Mouse (Mus musculus) lung, embryonic 15.5 days (tissue): ENCODE results near the gene Slc12a7. TPM values are rescaled to one million over a fixed set of nuclear protein-coding genes. Genes with fewer than 3 reads are reported as not detected.
A peak's percentile ranks its signal among the peaks of the same experiment; 100 is the strongest.

Source experiments
- ATAC-seq: fragments of 200-750 bp; cut with Nextera tagmentation; 2 replicates; pipeline ENCODE4 v1.8.0; 2017; ENCODE audit warnings: moderate number of reproducible peaks, borderline replicate concordance; ENCODE audit not compliant: low FRiP score, low TSS enrichment; ENCODE audit errors: extremely low read depth
- H3K27ac ChIP-seq: fragments of 300-500 bp; sonication (generic); 2 replicates; pipeline ENCODE4 v1.5.1; 2015; ENCODE audit warnings: moderate library complexity, mild to moderate bottlenecking, inconsistent platforms
- H3K27me3 ChIP-seq: fragments of 300-500 bp; sonication (generic); 2 replicates; pipeline ENCODE4 v1.6.1; 2015; ENCODE audit warnings: inconsistent platforms
- H3K36me3 ChIP-seq: fragments of 300-500 bp; sonication (generic); 2 replicates; pipeline ENCODE4 v1.6.1; 2015; ENCODE audit warnings: inconsistent platforms
- H3K4me1 ChIP-seq: fragments of 300-500 bp; sonication (generic); 2 replicates; pipeline ENCODE4 v1.6.1; 2015; ENCODE audit warnings: inconsistent platforms
- H3K4me2 ChIP-seq: fragments of 300-500 bp; sonication (generic); 2 replicates; pipeline ENCODE4 v1.6.1; 2015; ENCODE audit warnings: inconsistent platforms, mild to moderate bottlenecking, moderate library complexity
- H3K4me3 ChIP-seq: fragments of 300-500 bp; sonication (generic); 2 replicates; pipeline ENCODE4 v1.5.1; 2015; ENCODE audit warnings: mild to moderate bottlenecking, inconsistent platforms
- H3K9ac ChIP-seq: fragments of 300-500 bp; sonication (generic); 2 replicates; pipeline ENCODE4 v1.6.1; 2015; ENCODE audit warnings: inconsistent platforms
- H3K9me3 ChIP-seq: fragments of 300-500 bp; sonication (generic); 2 replicates; pipeline ENCODE4 v1.6.1; 2016; ENCODE audit warnings: inconsistent platforms
- WGBS: fragments of 180-500 bp; shearing (Covaris S2); methylation state at CpG from one replicate; pipeline ENCODE4 v1.1.7; 2015; 5-methylcytosine and 5-hydroxymethylcytosine counted together
- polyA plus RNA-seq: library from polyadenylated mRNA; unstranded; fragments of >200 nt; fragmentation: Nextera tagmentation; extraction: Ambion mirVana; gene quantifications from 2 replicates; pipeline ENCODE4 v1.2.1, GENCODE M21; 2015

Slc12a7 gene
- polyA plus RNA-seq, 1 experiment from 2014 or later = 16.7 TPM

DNA sequence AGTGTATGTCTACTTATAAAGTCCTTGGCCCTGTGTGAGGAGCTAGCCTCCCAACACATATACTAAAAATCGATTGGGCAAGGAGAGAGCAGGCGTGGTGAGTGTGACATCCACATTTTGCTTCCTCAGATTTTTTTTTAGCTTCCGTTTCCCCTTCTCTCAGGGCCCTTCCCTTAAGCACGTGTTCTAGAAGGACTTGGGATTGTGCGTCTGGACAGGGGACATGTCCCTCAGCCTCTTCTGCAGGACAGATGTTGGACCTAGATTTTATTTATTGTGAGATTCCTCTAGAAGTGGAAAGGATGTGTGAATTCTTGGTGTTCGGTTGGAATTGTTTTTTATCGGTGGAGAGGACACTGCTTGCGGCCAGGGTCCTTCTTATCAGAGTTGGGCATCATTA is 34.3 kb downstream of the Slc12a7 start:
- Histone ChIP-seq H3K27me3 (no peaks in the 10 kb centered on the region), H3K36me3 (no peaks in the 10 kb centered on the region), H3K9me3 (no peaks in the 10 kb centered on the region), H3K4me3 (no peak overlapping the region), H3K4me2 (no peak overlapping the region), H3K9ac (no peak overlapping the region), H3K27ac (no peak overlapping the region), H3K4me1 (peaks cover 34% of the 10 kb centered on the region)
- 64% methylated on average over 8 of the region's 8 CpGs for whole genome bisulfite sequencing
- no peak for ATAC-seq

DNA sequence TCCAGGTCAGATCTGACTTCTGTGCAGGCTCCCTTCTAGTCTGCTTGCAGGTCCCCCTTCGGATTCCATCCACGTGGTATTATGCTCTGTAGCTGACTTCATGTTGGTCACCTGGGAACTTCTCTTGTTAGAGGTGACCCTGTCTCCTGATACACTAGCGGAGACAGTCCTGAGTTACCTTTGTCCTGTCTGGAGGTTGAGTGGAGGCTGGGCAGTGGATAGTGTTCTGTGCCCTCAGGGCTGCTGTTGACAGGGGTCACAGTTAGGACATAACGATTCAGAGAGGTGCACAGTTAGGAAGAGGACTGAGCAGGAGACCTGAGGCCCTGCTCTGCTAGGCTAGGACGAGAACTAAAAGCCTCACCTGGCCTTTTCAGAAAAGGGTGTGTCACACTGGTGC is 34.9 kb downstream of the Slc12a7 start:
- H3K36me3 ChIP-seq = no peaks in the 10 kb centered on the region
- no peak overlapping the region for H3K4me3 ChIP-seq
- H3K4me1 ChIP-seq = peaks cover 38% of the 10 kb centered on the region
- H3K4me2 ChIP-seq = no peak overlapping the region
- no peak for ATAC-seq
- WGBS = 74% methylated on average over 5 of the region's 5 CpGs
- H3K27me3 ChIP-seq = no peaks in the 10 kb centered on the region
- H3K27ac ChIP-seq = no peak overlapping the region
- H3K9ac ChIP-seq = no peak overlapping the region
- no peaks in the 10 kb centered on the region for H3K9me3 ChIP-seq

DNA sequence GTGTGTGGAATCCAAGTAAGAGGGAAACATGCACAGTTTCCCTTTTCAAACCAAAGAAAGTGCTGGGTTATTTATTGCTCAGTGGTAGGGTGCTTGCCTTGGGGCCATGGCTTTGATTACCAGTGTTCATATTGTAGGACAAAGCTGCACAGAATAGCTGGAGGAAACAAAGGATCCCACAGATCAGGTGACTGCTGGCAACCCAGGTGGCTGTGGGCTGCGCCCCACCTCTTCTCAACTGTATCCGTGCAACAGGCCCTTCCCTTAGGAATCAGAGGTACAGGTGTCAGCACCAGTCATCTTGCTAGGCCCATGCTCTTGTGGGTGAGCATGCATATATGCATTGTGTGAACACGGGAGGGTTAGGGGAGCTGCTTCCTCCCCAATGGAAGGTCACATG is 35.4 kb downstream of the Slc12a7 start:
- no peaks in the 10 kb centered on the region for H3K27me3 ChIP-seq
- no peaks in the 10 kb centered on the region for H3K9me3 ChIP-seq
- ATAC-seq = no peak
- H3K36me3 ChIP-seq = no peaks in the 10 kb centered on the region
- H3K4me3 ChIP-seq = no peak overlapping the region
- no peak overlapping the region for H3K9ac ChIP-seq
- WGBS = 74% methylated on average over 3 of the region's 3 CpGs
- H3K4me2 ChIP-seq = no peak overlapping the region
- peaks cover 42% of the 10 kb centered on the region for H3K4me1 ChIP-seq
- H3K27ac ChIP-seq = no peak overlapping the region

DNA sequence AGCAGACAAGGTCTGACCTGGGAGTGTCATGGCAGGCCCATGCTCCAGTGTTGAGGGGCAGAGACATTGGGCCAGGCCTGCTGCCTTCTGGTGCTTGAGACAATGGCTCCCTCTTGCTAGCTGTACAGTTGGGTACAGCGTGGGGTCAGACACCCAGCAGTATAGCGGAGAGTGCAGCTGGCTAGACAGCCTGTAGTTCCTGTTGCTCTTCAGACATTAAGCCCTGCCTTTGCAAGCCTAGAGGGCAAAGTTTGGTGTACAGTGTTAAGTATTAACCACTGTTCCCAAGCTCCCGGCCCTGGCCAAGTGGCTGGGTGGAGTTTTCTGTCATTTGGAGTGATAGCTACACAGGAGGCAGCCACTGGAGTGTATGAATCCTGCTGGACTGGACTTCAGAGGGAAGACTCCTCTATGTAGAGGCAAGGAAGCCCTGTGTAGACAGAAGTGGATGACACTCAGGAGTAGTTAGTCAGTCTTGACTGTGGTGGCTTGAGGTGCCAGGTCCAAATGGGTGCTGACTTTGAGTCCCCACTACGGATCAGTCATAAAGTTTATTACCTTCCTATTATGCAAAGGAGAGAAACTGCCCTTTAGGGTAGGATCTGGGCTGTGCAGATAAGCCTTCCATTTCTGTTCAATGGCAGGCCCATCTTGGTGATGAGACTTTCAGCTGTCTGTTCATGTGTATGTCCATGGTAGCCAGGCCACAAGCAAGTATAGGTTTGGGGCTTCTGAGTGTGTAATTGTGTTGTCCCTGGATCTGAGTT is 37.2 kb downstream of the Slc12a7 start:
- Histone ChIP-seq H3K4me3 (no peak overlapping the region), H3K4me2 (no peak overlapping the region), H3K27ac (no peak overlapping the region), H3K9ac (no peak overlapping the region), H3K27me3 (no peaks in the 10 kb centered on the region), H3K9me3 (no peaks in the 10 kb centered on the region), H3K4me1 (peaks cover 42% of the 10 kb centered on the region), H3K36me3 (no peaks in the 10 kb centered on the region)
- 58% methylated on average over 4 of the region's 4 CpGs for WGBS
- no peak for ATAC-seq

DNA sequence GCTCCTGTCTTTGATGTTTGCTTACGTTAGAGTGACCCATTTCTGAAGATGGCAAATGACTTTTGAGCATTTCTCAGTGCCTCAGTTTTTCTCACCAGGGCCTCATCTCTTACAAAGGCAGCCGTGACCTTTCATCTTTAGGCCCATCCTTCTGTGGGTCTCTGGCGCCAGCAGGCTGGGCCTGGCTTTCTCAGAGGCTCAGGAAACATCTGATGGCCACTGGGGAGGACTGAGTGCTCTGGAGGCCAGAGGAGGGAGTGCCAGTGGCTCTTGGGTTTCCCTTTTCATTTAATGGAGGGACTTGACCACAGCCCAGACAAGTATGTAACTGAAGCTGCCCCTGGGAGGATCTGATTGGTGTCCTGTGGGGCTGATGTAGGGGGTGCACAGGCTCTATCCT is 38.2 kb downstream of the Slc12a7 start:
- Histone ChIP-seq H3K9me3 (no peaks in the 10 kb centered on the region), H3K4me1 (peaks cover 38% of the 10 kb centered on the region), H3K36me3 (no peaks in the 10 kb centered on the region), H3K9ac (no peak overlapping the region), H3K27me3 (no peaks in the 10 kb centered on the region), H3K4me2 (no peak overlapping the region), H3K27ac (no peak overlapping the region), H3K4me3 (no peak overlapping the region)
- 43% methylated on average over 3 of the region's 3 CpGs for WGBS
- no peak for ATAC-seq

DNA sequence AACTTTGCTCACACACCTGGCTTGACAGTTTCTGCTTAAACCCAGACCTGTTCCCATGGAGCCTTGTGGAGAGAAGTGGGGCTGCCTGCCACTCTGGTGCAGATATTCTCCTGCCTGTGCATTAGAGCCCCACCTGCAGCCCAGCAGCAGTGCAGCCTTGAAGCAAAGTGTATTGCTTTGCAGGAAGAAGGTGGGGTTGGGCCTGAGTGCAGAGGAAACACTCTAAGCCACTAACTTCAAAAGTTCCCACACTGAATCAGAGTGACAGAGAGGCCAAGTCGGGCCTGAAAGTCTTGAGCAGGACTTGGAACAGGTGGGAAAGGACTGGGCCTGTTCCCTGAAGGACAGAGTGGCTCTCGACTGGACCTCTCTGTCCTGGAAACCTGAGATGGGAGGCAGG is 39.8 kb downstream of the Slc12a7 start:
- 32% methylated on average over 2 of the region's 2 CpGs for WGBS
- Histone ChIP-seq H3K4me1 (peaks cover 38% of the 10 kb centered on the region), H3K27me3 (no peaks in the 10 kb centered on the region), H3K27ac (peak overlapping the region; percentile 71), H3K9me3 (no peaks in the 10 kb centered on the region), H3K36me3 (no peaks in the 10 kb centered on the region), H3K9ac (no peak overlapping the region), H3K4me3 (no peak overlapping the region), H3K4me2 (no peak overlapping the region)
- ATAC-seq = peak; percentile 61

DNA sequence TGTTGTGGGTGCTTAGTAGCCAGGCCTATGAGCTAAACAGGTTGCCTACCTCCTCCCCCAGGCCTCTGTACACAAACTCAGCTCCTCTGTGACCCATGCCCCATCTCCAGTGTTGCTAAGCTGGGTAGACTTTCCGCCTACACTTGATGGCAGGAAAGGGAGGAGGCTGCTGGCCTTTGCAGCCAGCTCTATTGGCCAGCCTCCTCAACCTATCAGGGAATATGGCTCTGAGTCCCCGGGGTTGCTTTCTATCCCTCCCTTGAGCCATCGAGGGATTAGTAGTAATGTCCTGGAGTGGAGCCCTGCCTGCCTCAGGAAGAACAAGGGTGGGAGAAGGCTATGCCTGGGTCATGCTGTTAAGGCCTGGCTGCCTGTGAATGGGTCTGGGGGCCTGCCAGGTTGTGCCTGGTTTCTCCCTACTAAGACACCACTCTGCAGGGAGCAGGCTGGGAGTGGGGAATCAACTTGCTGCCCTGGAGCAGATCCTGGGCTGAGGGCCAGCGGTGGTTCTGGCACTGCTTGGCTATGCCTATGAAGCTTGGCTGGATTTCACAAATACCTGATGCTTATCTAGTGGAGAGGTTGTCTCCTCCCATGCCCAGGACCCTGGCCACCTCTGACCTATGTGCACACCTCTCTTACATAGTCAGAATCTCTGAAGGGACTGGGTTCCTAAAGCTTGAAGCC is 40.8 kb downstream of the Slc12a7 start:
- WGBS = 55% methylated on average over 4 of the region's 4 CpGs
- Histone ChIP-seq H3K4me2 (peak overlapping the region; percentile 5; the same call in 1 of the 2 replicates), H3K27me3 (no peaks in the 10 kb centered on the region), H3K9me3 (no peaks in the 10 kb centered on the region), H3K4me3 (no peak overlapping the region), H3K36me3 (no peaks in the 10 kb centered on the region), H3K9ac (no peak overlapping the region), H3K27ac (peak overlapping the region; percentile 71), H3K4me1 (peaks cover 35% of the 10 kb centered on the region)
- no peak for ATAC-seq

DNA sequence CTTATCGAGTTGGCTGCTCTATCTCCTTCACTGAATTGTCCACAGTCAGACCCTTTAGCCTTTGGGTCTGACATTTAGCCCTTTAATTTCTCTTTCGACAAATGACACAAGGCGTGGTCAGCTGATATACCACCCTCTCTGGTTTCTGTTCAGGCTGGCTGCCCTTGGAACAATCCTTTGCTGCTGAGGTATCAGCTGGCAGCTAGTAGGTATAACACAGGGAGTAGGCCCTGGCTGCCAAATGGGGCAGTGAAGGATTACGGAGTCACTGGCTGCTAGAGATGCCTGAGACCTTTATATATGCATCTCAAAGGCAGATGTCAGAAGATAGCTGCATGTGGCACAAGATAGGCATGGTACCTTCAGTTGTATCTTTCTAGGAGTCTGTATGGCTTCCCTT is 42.9 kb downstream of the Slc12a7 start:
- WGBS = 80% methylated on average over 4 of the region's 4 CpGs
- H3K9me3 ChIP-seq = no peaks in the 10 kb centered on the region
- H3K27me3 ChIP-seq = no peaks in the 10 kb centered on the region
- no peak overlapping the region for H3K27ac ChIP-seq
- no peak overlapping the region for H3K4me3 ChIP-seq
- no peaks in the 10 kb centered on the region for H3K36me3 ChIP-seq
- ATAC-seq = no peak
- peaks cover 22% of the 10 kb centered on the region for H3K4me1 ChIP-seq
- no peak overlapping the region for H3K4me2 ChIP-seq
- H3K9ac ChIP-seq = no peak overlapping the region

DNA sequence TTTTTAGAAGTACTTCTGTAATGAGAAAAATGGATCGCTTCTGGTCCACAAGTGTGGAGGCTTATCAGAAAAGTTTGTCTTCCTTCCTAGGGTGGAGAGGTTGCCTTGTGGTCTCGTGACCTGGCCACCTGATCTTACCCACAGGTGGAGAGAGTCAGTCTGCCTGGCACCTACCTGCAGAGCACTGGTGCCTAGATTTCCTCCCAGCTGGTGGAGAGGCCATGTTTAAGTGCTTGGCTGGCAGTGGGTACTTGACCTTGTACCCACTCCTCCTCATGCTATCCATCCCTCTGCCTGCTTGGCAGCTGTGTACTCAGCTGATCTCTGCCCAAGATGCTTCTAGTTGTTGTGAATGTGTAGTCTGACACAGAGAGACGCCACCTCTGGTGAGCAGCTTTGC is 44.7 kb downstream of the Slc12a7 start:
- H3K4me3 ChIP-seq = no peak overlapping the region
- peaks cover 15% of the 10 kb centered on the region for H3K4me1 ChIP-seq
- no peak overlapping the region for H3K9ac ChIP-seq
- WGBS = 67% methylated on average over 3 of the region's 3 CpGs
- no peak overlapping the region for H3K4me2 ChIP-seq
- no peaks in the 10 kb centered on the region for H3K27me3 ChIP-seq
- no peak for ATAC-seq
- no peaks in the 10 kb centered on the region for H3K36me3 ChIP-seq
- H3K9me3 ChIP-seq = no peaks in the 10 kb centered on the region
- H3K27ac ChIP-seq = no peak overlapping the region

DNA sequence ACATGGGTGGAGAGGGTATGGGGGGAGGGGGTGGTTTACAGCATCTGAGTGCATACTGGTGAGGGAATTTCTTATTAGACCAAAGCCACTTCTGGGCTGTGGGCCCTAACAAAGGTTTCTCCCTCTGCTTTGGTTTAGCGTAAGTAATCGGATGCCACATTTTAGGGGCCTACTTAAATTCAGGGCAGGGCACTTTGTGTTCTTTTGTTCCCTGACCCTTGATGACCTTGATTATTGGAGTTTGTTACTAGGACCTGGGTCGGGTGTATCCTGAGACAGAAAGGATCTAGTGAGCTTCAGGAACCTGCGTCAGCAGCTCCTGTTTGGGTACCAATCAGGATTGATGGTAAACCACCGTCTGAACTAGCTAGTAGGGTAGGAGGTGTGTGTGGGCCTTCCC is 49.6 kb downstream of the Slc12a7 start:
- Histone ChIP-seq H3K27me3 (no peaks in the 10 kb centered on the region), H3K4me2 (no peak overlapping the region), H3K9ac (no peak overlapping the region), H3K27ac (no peak overlapping the region), H3K4me1 (no peaks in the 10 kb centered on the region), H3K36me3 (peaks cover 9% of the 10 kb centered on the region; the same call in 1 of the 2 replicates), H3K4me3 (no peak overlapping the region), H3K9me3 (no peaks in the 10 kb centered on the region)
- ATAC-seq = no peak
- 63% methylated on average over 5 of the region's 5 CpGs for WGBS

DNA sequence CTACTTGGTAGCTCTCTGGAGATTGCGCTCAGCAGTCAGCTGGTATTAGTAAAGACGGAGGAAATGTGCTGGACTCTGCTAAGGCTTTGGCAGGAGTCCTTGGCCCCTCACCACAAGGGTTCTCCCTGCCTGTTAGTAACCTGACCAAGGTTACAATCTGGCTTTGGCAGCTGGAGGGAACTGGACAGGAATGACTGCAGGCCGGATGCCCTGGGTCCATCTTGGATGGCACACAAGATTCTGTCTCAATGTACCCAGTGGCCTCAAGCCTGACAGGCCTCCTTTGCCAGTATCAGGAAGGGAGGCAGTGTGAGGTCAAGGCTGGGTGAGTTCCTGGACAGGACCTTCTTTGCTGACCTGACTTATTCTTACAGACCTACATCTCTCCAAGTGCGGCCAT is 59.3 kb downstream of the Slc12a7 start:
- Histone ChIP-seq H3K4me3 (no peak overlapping the region), H3K4me2 (no peak overlapping the region), H3K27ac (no peak overlapping the region), H3K9ac (no peak overlapping the region), H3K9me3 (no peaks in the 10 kb centered on the region), H3K36me3 (peaks cover 38% of the 10 kb centered on the region), H3K4me1 (no peaks in the 10 kb centered on the region), H3K27me3 (no peaks in the 10 kb centered on the region)
- no peak for ATAC-seq
- 92% methylated on average over 4 of the region's 4 CpGs for WGBS

DNA sequence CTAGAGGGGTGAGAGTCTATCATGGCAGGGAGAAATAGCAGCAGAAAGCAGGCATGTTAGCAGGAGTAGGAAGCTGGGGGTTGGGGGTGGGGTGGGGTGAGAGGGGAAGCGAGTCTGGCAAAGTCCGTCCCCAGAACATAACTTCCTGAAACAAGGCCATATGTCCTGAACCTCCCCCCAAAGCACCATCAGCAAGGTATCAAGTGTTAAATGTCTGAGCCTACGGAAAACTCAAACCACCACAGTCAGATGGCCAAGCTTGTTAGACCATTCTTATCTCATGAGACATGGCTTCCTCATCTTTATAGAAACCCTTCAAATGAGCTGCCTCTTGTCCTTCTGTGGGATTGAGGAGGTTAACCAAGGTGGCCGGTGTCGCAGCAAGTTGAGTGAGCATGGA is 60.3 kb downstream of the Slc12a7 start:
- Histone ChIP-seq H3K27ac (no peak overlapping the region), H3K4me3 (no peak overlapping the region), H3K9ac (no peak overlapping the region), H3K27me3 (no peaks in the 10 kb centered on the region), H3K4me1 (no peaks in the 10 kb centered on the region), H3K4me2 (no peak overlapping the region), H3K9me3 (no peaks in the 10 kb centered on the region), H3K36me3 (peaks cover 36% of the 10 kb centered on the region)
- 78% methylated on average over 5 of the region's 5 CpGs for WGBS
- ATAC-seq = no peak
